ENCODE assay signal across 24 mouse cellular contexts in genomic region chr17:84684284-84684683, GRCm38 (mm10). TPM values are rescaled to one million over a fixed set of nuclear protein-coding genes. Genes with fewer than 3 reads are reported as not detected.
"Had no signal": no experiment of that assay in that cellular context is flagged by ENCODE, and none has a peak within 500 bp of the region (broad histone marks: within the 10 kb centered on the region; RNA-seq: fewer than 3 reads in every experiment).

No protein-coding gene starts in this region.

- H3K27ac ChIP-seq: kidney, embryonic 15.5 days; limb, embryonic 12.5 days; limb, embryonic 15.5 days; liver, embryonic 14.5 days; lung, embryonic 15.5 days; stomach, embryonic 15.5 days had no signal

- ATAC-seq: intestine, embryonic 16.5 days had no signal

- H3K36me3 ChIP-seq: kidney, embryonic 15.5 days; limb, embryonic 12.5 days; limb, embryonic 15.5 days; lung, embryonic 15.5 days; stomach, embryonic 15.5 days had no signal

- H3K9ac ChIP-seq: kidney, embryonic 15.5 days; limb, embryonic 12.5 days; limb, embryonic 15.5 days; liver, embryonic 14.5 days; lung, embryonic 15.5 days; stomach, embryonic 15.5 days had no signal

- H3K4me1 ChIP-seq: limb, embryonic 12.5 days; stomach, embryonic 15.5 days had no signal

- DNase-seq: kidney, adult 2 months; kidney, postnatal 10 days; kidney, postnatal 36 days; lung, adult 18-20 months; lung, postnatal 10 days; lung, postnatal 36 days; midbrain, embryonic 14.5 days; thymus, postnatal 25 days had no signal

- H3K4me3 ChIP-seq: kidney, embryonic 15.5 days; limb, embryonic 12.5 days; limb, embryonic 15.5 days; lung, embryonic 15.5 days; stomach, embryonic 15.5 days had no signal

- H3K9me3 ChIP-seq: kidney, embryonic 15.5 days; limb, embryonic 12.5 days; limb, embryonic 15.5 days; lung, embryonic 15.5 days; stomach, embryonic 15.5 days had no signal

- H3K27me3 ChIP-seq: kidney, embryonic 15.5 days; limb, embryonic 12.5 days; lung, embryonic 15.5 days; stomach, embryonic 15.5 days had no signal

- H3K4me2 ChIP-seq: kidney, embryonic 15.5 days; limb, embryonic 12.5 days; limb, embryonic 15.5 days; lung, embryonic 15.5 days; midbrain, embryonic 11.5 days; stomach, embryonic 15.5 days had no signal

RNA-seq across cellular contexts. Expression of gene Abcg5, which starts 1.5 kb away (rescaled TPM):
- total RNA-seq: layer of hippocampus, adult 8-10 months; layer of hippocampus, postnatal 25 days; left cerebral cortex, adult 18-20 months; megakaryocyte-erythroid progenitor cell, adult 5-6 weeks had no signal

RNA-seq across cellular contexts. Expression of gene Abcg8, which starts 8.2 kb away (rescaled TPM):
- total RNA-seq: layer of hippocampus, adult 8-10 months; layer of hippocampus, postnatal 25 days; left cerebral cortex, postnatal 36 days; megakaryocyte-erythroid progenitor cell, adult 5-6 weeks; midbrain, postnatal 0 days had no signal
- polyA plus RNA-seq: lung, embryonic 15.5 days; midbrain, embryonic 11.5 days; midbrain, postnatal 0 days; neural tube, embryonic 11.5 days; neural tube, embryonic 14.5 days had no signal
